24 mouse cellular contexts compared by ENCODE assay signal in genomic region chr6:17561886-17562285, GRCm38 (mm10).
A peak's percentile ranks its signal among the peaks of the same experiment; 100 is the strongest.
DNase-seq lines count a peak whose midpoint lies in the region; ATAC-seq and TF ChIP-seq lines count a peak whose summit lies in the region.
"Had no signal": no experiment of that assay in that cellular context is flagged by ENCODE, and none has a peak within 500 bp of the region (broad histone marks: within the 10 kb centered on the region; RNA-seq: fewer than 3 reads in every experiment).

No protein-coding gene starts in this region.

- WGBS in lung, embryonic 16.5 days, result 23% methylated on average over 3 of the region's 3 CpGs
- WGBS in lung, adult 2 months, result 36% methylated on average over 3 of the region's 3 CpGs
- 50% methylated on average over 3 of the region's 3 CpGs for WGBS in midbrain, embryonic 13.5 days
- 44% methylated on average over 3 of the region's 3 CpGs for WGBS in midbrain, embryonic 16.5 days
- WGBS in stomach, postnatal 0 days, result 32% methylated on average over 3 of the region's 3 CpGs
- WGBS in kidney, embryonic 15.5 days, result 64% methylated on average over 3 of the region's 3 CpGs

- no peaks in the 10 kb centered on the region for H3K27me3 ChIP-seq in lung, embryonic 16.5 days (ENCODE audit: control insufficient read depth, insufficient read depth, low read depth, low read length)
- no peaks in the 10 kb centered on the region for H3K27me3 ChIP-seq in midbrain, embryonic 13.5 days
- H3K27me3 ChIP-seq in midbrain, embryonic 16.5 days (ENCODE audit: control insufficient read depth, insufficient read depth, low read depth, low read length), result no peaks in the 10 kb centered on the region
- no peaks in the 10 kb centered on the region for H3K27me3 ChIP-seq in myocyte (ENCODE audit: control insufficient read depth, insufficient read depth, insufficient read length)
- H3K27me3 ChIP-seq in stomach, postnatal 0 days (ENCODE audit: control insufficient read depth, insufficient read depth, low read length), result no peaks in the 10 kb centered on the region
- H3K27me3 ChIP-seq in kidney, embryonic 15.5 days, result no peaks in the 10 kb centered on the region
- H3K27me3 ChIP-seq: forebrain, embryonic 13.5 days; heart, embryonic 13.5 days had no signal

- H3K4me2 ChIP-seq in lung, embryonic 16.5 days (ENCODE audit: low read depth, low read length), result no peak overlapping the region
- no peak overlapping the region for H3K4me2 ChIP-seq in midbrain, embryonic 13.5 days (replicated peaks)
- H3K4me2 ChIP-seq in midbrain, embryonic 16.5 days (ENCODE audit: low read length), result no peak overlapping the region
- H3K4me2 ChIP-seq in myocyte (ENCODE audit: low read depth), result peak overlapping the region; percentile 19
- H3K4me2 ChIP-seq in stomach, postnatal 0 days (replicated peaks; ENCODE audit: low read depth), result no peak overlapping the region
- no peak overlapping the region for H3K4me2 ChIP-seq in kidney, embryonic 15.5 days

- TF ChIP-seq EP300 in stomach, postnatal 0 days (optimal IDR thresholded peaks at IDR 0.05), result peak; percentile 15

- peak; percentile 68 for ATAC-seq in lung, embryonic 16.5 days (ENCODE audit: low read depth)
- no peak for ATAC-seq in midbrain, embryonic 13.5 days
- ATAC-seq in midbrain, embryonic 16.5 days, result no peak
- ATAC-seq in stomach, postnatal 0 days (ENCODE audit: low FRiP score, low TSS enrichment), result no peak
- no peak for ATAC-seq in kidney, embryonic 15.5 days (replicated peaks; ENCODE audit: low FRiP score)
- ATAC-seq: CD4-positive, CD25-positive, alpha-beta regulatory T cell, adult 4 months; forebrain, embryonic 13.5 days; forebrain, embryonic 16.5 days had no signal

- H3K27ac ChIP-seq in lung, embryonic 16.5 days (ENCODE audit: low read length), result peak overlapping the region; percentile 14; the same call in 1 of the 2 replicates
- H3K27ac ChIP-seq in midbrain, embryonic 13.5 days, result peak overlapping the region; percentile 30; the same call in 1 of the 2 replicates
- no peak overlapping the region for H3K27ac ChIP-seq in midbrain, embryonic 16.5 days (ENCODE audit: low read length)
- no peak overlapping the region for H3K27ac ChIP-seq in stomach, postnatal 0 days (replicated peaks)
- H3K27ac ChIP-seq in kidney, embryonic 15.5 days, result no peak overlapping the region
- H3K27ac ChIP-seq: forebrain, embryonic 10.5 days; forebrain, embryonic 13.5 days; heart, adult 2 months; heart, embryonic 10.5 days; heart, embryonic 13.5 days; hindbrain, embryonic 14.5 days had no signal

- peaks cover 21% of the 10 kb centered on the region for H3K4me1 ChIP-seq in lung, embryonic 16.5 days (replicated peaks; ENCODE audit: control insufficient read depth, insufficient read depth, low read length)
- no peaks in the 10 kb centered on the region for H3K4me1 ChIP-seq in lung, adult 2 months (ENCODE audit: control insufficient read depth, insufficient read depth, low read length)
- H3K4me1 ChIP-seq in midbrain, embryonic 13.5 days (replicated peaks), result peaks cover 16% of the 10 kb centered on the region
- no peaks in the 10 kb centered on the region for H3K4me1 ChIP-seq in midbrain, embryonic 16.5 days (ENCODE audit: control insufficient read depth, insufficient read depth, low read length)
- no peaks in the 10 kb centered on the region for H3K4me1 ChIP-seq in stomach, postnatal 0 days (replicated peaks; ENCODE audit: control insufficient read depth, insufficient read depth)
- no peaks in the 10 kb centered on the region for H3K4me1 ChIP-seq in kidney, embryonic 15.5 days
- H3K4me1 ChIP-seq: heart, embryonic 13.5 days had no signal

- H3ac ChIP-seq in myocyte (ENCODE audit: control insufficient read depth, insufficient read length), result no peak overlapping the region

- H3K4me3 ChIP-seq in lung, embryonic 16.5 days (ENCODE audit: low read length), result no peak overlapping the region
- H3K4me3 ChIP-seq in lung, adult 2 months (replicated peaks; ENCODE audit: extremely low read depth, low read depth, low read length), result no peak overlapping the region
- no peak overlapping the region for H3K4me3 ChIP-seq in midbrain, embryonic 13.5 days (replicated peaks)
- H3K4me3 ChIP-seq in midbrain, embryonic 16.5 days (ENCODE audit: low read depth, low read length), result no peak overlapping the region
- no peak overlapping the region for H3K4me3 ChIP-seq in myocyte
- H3K4me3 ChIP-seq in stomach, postnatal 0 days (ENCODE audit: low read depth, low read length), result no peak overlapping the region
- no peak overlapping the region for H3K4me3 ChIP-seq in kidney, embryonic 15.5 days (replicated peaks)
- H3K4me3 ChIP-seq: forebrain, embryonic 10.5 days; forebrain, embryonic 13.5 days; heart, adult 2 months; heart, embryonic 10.5 days; heart, embryonic 13.5 days had no signal

- no peaks in the 10 kb centered on the region; the same call in 1 of the 2 replicates for H3K36me3 ChIP-seq in lung, embryonic 16.5 days (ENCODE audit: control insufficient read depth, insufficient read depth, low read length)
- H3K36me3 ChIP-seq in midbrain, embryonic 13.5 days, result no peaks in the 10 kb centered on the region
- H3K36me3 ChIP-seq in midbrain, embryonic 16.5 days (ENCODE audit: control insufficient read depth, insufficient read depth, low read length), result no peaks in the 10 kb centered on the region
- H3K36me3 ChIP-seq in myocyte (ENCODE audit: control insufficient read depth, insufficient read depth), result peaks cover 11% of the 10 kb centered on the region
- H3K36me3 ChIP-seq in stomach, postnatal 0 days (ENCODE audit: control insufficient read depth, insufficient read depth, low read length), result no peaks in the 10 kb centered on the region
- 0 out of 2 replicates have a peak, but pooled peaks cover 8% of the 10 kb centered on the region for H3K36me3 ChIP-seq in kidney, embryonic 15.5 days
- H3K36me3 ChIP-seq: forebrain, embryonic 10.5 days; heart, embryonic 10.5 days had no signal

- H3K9ac ChIP-seq in lung, embryonic 16.5 days (ENCODE audit: low read length), result no peak overlapping the region
- no peak overlapping the region for H3K9ac ChIP-seq in midbrain, embryonic 13.5 days (replicated peaks)
- no peak overlapping the region for H3K9ac ChIP-seq in midbrain, embryonic 16.5 days (ENCODE audit: low read depth, low read length)
- H3K9ac ChIP-seq in stomach, postnatal 0 days (ENCODE audit: low read length), result no peak overlapping the region
- H3K9ac ChIP-seq in kidney, embryonic 15.5 days, result no peak overlapping the region
- H3K9ac ChIP-seq: forebrain, embryonic 13.5 days; heart, embryonic 13.5 days; hindbrain, embryonic 14.5 days had no signal

- DNase-seq in lung, adult 2 months, result no peak
- DNase-seq in stomach, postnatal 0 days (ENCODE audit: low spot score), result no peak
- DNase-seq: adrenal gland, adult 8-10 months; adrenal gland, postnatal 25 days; cerebellum, adult 11-12 months; cerebellum, adult 9-10 months; cerebellum, postnatal 14 days; gastrocnemius, postnatal 10 days; gastrocnemius, postnatal 36 days; heart, adult 2 months; heart, postnatal 14 days; heart, postnatal 4 days had no signal

- H3K79me2 ChIP-seq in myocyte (ENCODE audit: control insufficient read depth, insufficient read depth), result no peaks in the 10 kb centered on the region

- no peak for TF ChIP-seq CTCF in lung, adult 2 months (IDR thresholded peaks at IDR 0.05; ENCODE audit: insufficient read depth, low read length)
- no peak for TF ChIP-seq CTCF in stomach, postnatal 0 days (IDR thresholded peaks at IDR 0.05; ENCODE audit: low read depth)

- TF ChIP-seq POLR2A in lung, adult 2 months (IDR thresholded peaks at IDR 0.05; ENCODE audit: borderline replicate concordance, extremely low read depth, low read depth, low read length), result no peak
- no peak for TF ChIP-seq POLR2A in myocyte (IDR thresholded peaks at IDR 0.05; ENCODE audit: insufficient read length, low read depth)

- no peaks in the 10 kb centered on the region for H3K9me3 ChIP-seq in lung, embryonic 16.5 days (ENCODE audit: control insufficient read depth, low read length)
- H3K9me3 ChIP-seq in midbrain, embryonic 13.5 days, result no peaks in the 10 kb centered on the region
- H3K9me3 ChIP-seq in midbrain, embryonic 16.5 days (replicated peaks; ENCODE audit: control insufficient read depth, low read length, poor library complexity, severe bottlenecking), result no peaks in the 10 kb centered on the region
- H3K9me3 ChIP-seq in stomach, postnatal 0 days (ENCODE audit: control insufficient read depth, low read length), result no peaks in the 10 kb centered on the region
- no peaks in the 10 kb centered on the region for H3K9me3 ChIP-seq in kidney, embryonic 15.5 days (replicated peaks)
- H3K9me3 ChIP-seq: forebrain, embryonic 10.5 days; forebrain, embryonic 13.5 days; heart, embryonic 10.5 days; heart, embryonic 13.5 days had no signal

TF ChIP-seq in myocyte, 11 proteins besides CTCF, POLR2A, EP300 and RAD21:
- TF ChIP-seq E2F4 (IDR thresholded peaks at IDR 0.05; ENCODE audit: insufficient read depth) (no peak), MYOD1 (IDR thresholded peaks at IDR 0.05; ENCODE audit: control insufficient read depth in 1 of 3, insufficient read length in 2 of 3, low read depth in 2 of 3) (no peak), TCF12 (IDR thresholded peaks at IDR 0.05; ENCODE audit: insufficient read depth, poor library complexity, severe bottlenecking) (no peak), SRF (IDR thresholded peaks at IDR 0.05; ENCODE audit: control insufficient read depth, insufficient read length, low read depth) (no peak), TCF3 (IDR thresholded peaks at IDR 0.05; ENCODE audit: insufficient read length, low read depth) (no peak), USF1 (IDR thresholded peaks at IDR 0.05; ENCODE audit: low read depth) (no peak), CEBPB (IDR thresholded peaks at IDR 0.05; ENCODE audit: insufficient read depth, poor library complexity, severe bottlenecking) (no peak), MYOG (IDR thresholded peaks at IDR 0.05; ENCODE audit: control insufficient read depth in 1 of 3, insufficient read depth in 1 of 3, insufficient read length in 2 of 3, low read depth in 2 of 3) (no peak), POLR2AphosphoS2 (IDR thresholded peaks at IDR 0.05; ENCODE audit: insufficient read length, low read depth) (no peak), MAX (IDR thresholded peaks at IDR 0.05; ENCODE audit: low read depth) (no peak), REST (IDR thresholded peaks at IDR 0.05; ENCODE audit: insufficient read depth, insufficient read length) (no peak)

Comparison
In these comparisons a context has a peak if more than half of its experiments do, and no peak if none do; other contexts are left out.
1. H3K27ac ChIP-seq: peak in lung, embryonic 16.5 days (single experiment) and midbrain, embryonic 13.5 days (single experiment); none in midbrain, embryonic 16.5 days (single experiment), stomach, postnatal 0 days (single experiment) and kidney, embryonic 15.5 days (single experiment).